Mouse (Mus musculus) right cerebral cortex, adult 2 months (tissue): ENCODE data around the gene Sema3b.

Source experiments
- DNase-seq, 2 experiments: peaks; one replicate each; pipeline ENCODE4 v3.0.0; 2021 to 2022; ENCODE audit warnings: low spot score in 2 of 2

Sema3b gene

GRCm38 (mm10) chr9:107612945-107613569 lies 4.0 kb upstream of the Sema3b start:
- DNase-seq, result no peak

GRCm38 (mm10) chr9:107612191-107612944 lies 3.3 kb upstream of the Sema3b start:
- peak; percentile 98 for DNase-seq

- DNase-seq, result peak in 1 of 2 experiments; percentile 34
Measured at GRCm38 (mm10) chr9:107611456-107612190, 2.6 kb upstream of the Sema3b start.

- no peak for DNase-seq
Measured at GRCm38 (mm10) chr9:107609433-107609830, 403 bp upstream of the Sema3b start.

DNA sequence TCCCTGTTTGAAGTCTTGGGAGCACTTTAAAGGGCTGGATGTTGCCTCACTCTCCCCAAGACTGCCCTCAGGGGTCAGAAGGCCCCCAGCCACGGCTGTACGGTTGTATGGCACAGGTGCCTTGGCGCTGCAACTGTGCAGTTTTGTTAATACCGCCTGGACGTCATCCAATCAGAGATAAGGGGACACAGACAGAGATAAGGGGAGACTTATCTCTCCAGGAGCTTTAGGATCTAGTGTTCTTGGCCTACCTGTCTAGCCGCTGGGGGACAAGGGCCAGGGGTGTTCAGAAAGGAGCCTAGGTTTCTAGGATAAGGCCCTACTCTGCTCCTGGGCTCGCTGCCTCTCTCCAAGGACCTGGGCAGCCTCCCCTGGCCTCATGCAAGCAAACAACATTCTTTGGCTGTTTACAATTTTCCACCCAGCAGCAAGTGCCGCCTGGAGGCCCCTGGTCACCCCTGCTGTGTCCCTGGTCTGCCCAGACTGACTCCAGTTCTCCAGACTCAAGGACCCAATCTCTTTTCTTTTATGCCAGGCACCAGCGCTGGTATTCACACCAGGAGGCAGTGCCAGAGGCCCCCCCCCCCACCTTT lies 1.3 kb downstream of the Sema3b start:
- DNase-seq, result no peak

DNA sequence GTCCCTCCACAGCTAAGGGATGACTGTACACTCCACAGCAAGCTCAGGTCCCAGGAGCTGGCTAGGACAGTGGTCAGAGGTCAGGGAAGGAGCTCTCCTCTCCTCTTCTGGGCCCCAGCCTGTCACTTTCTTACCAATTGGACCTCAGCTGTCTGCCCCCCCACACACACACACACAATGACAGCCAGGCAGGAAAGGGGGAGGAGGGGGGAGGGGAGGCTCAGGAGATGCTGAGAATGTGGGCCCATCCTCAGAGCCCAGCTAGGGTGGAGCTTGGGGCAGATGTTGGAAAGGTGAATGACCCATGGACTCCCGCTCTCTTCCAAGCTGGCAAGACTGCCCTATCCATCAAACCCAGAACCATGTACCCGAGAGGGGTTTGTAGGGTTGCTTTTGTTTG lies 2.0 kb downstream of the Sema3b start:
- DNase-seq, result no peak

DNA sequence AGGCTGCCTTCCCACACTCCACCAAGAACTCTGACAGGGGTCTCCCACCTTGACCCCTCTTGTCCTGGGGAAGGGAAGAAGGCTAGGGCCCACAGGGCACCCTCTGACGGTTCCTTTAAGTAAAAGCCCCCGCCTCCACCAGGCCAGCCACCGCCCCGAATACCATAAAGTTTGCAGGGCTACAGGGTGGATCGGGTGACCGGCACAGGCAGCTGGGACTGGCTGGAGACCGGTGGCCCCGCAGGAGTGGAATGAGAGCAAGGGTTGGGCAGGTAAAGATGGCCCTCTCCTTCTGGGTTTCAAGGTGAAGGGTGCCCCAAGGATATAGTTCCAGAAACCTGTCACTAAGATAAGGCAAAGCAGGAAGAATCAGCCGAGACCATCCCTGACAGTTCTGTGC lies 2.4 kb downstream of the Sema3b start:
- DNase-seq, result no peak

GRCm38 (mm10) chr9:107605041-107605661 lies 3.9 kb downstream of the Sema3b start:
- DNase-seq, result no peak

DNA sequence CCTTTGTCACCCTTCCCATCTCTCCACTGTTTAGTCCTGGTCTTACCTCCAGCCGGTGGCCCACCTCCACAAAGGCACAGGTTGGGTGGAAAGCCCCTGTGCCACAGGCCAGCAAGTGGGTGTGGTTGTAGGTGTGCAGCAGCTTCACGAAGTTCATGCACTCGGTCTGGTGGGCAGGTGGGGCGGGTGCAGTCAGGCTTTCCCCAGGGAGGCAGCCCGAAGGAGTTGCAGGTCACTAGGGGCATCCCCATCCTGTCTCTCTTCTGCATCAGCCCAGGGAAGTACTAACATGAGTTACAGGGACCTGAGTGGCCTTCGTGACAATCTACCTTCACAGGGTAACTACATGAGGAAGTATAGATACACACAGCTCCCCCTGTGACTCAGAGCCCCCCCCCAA lies 5.8 kb downstream of the Sema3b start:
- no peak for DNase-seq

DNA sequence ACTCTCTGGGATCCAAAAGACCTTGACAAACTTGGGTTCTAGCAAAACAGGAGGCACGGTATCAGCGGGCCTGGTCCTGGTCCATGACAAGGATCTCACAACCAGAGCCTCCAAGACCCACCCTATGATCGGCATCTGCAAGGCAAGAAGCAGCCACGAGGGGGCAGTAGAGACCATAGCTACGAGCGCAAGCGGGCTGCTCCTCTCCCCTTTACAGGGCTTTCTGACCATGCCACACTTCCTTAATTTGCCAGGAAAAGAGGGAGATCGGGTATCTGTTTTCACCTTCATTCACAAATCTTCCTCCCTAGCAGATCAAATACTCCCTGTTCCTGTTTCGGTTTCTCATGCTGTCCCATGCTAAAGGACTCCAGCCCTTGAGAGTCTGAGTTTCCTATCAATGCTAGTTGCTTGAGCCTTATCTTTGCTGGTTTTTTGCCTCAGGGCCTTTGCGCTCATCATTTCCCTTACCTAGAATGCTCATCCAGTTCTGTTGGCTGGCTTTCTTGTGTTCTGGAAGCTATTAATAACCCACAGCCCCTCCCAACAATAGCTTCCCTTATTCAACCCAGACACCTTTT lies 6.9 kb downstream of the Sema3b start:
- peak; percentile 91 to 96 for DNase-seq

DNA sequence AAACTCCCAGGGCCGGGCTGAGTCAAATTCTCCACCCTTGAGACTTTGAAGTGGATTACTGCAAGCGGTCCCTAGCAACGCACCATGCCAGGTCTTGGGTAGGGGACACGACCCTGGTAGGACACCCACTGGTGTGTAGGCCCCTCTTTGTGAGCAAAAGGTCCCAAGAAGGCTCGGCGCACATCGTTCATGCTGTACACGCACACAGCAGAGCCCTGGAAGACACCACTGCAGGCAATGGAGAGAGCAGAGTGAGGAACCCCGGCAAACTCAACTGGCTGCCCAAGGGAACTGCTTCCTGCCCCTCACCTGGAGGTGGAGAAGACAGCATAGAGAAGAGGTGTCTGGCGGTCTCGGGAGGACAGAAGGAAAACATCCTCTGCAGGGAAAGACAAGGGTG lies 7.8 kb downstream of the Sema3b start:
- no peak for DNase-seq

DNA sequence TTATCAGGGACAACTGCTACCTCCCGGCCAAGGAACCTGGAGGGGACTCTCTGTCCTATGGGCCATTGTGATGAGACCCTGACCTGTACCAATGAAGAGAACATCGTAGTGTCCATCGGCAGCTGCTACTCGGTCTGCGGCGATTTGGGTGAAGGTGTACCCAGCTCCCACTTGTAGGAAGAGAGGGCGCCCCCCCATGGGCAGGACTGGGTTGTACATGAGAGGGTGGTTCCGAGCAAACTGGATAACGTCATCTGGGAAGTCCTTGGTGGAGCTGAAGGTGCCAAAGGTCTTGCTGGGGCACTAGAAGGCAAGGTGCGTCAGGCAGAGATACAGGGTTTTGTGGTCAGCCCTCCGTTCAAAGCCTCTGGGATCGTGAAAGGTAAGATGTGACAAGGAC lies 8.3 kb downstream of the Sema3b start:
- DNase-seq, result no peak

GRCm38 (mm10) chr9:107599842-107600241 lies 9.2 kb downstream of the Sema3b start:
- peak in 1 of 2 experiments; percentile 40 for DNase-seq

GRCm38 (mm10) chr9:107599433-107599832 lies 9.6 kb downstream of the Sema3b start:
- no peak for DNase-seq

DNA sequence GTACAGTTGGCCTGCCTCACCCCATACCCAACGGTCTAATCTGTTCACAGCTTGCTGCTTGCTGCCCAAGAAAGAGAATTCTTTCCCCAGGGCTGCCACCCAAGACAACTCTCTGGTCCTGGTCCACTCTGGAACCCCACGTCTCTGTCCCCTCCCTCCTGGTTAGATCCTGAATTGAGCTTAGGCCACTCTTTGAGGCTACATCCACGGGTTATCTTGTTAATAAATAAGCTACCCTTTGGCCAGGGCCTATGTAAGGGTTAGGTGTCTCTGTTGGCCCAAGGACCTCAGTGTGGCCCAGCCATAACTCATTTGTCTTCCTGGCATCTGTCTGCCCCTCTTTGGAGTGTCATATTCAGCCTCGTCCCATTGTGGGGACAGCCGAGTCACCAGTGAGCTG lies 10.6 kb downstream of the Sema3b start:
- DNase-seq, result no peak

- DNase-seq, result no peak
Measured at GRCm38 (mm10) chr9:107596619-107597569, 12.1 kb downstream of the Sema3b start.

DNA sequence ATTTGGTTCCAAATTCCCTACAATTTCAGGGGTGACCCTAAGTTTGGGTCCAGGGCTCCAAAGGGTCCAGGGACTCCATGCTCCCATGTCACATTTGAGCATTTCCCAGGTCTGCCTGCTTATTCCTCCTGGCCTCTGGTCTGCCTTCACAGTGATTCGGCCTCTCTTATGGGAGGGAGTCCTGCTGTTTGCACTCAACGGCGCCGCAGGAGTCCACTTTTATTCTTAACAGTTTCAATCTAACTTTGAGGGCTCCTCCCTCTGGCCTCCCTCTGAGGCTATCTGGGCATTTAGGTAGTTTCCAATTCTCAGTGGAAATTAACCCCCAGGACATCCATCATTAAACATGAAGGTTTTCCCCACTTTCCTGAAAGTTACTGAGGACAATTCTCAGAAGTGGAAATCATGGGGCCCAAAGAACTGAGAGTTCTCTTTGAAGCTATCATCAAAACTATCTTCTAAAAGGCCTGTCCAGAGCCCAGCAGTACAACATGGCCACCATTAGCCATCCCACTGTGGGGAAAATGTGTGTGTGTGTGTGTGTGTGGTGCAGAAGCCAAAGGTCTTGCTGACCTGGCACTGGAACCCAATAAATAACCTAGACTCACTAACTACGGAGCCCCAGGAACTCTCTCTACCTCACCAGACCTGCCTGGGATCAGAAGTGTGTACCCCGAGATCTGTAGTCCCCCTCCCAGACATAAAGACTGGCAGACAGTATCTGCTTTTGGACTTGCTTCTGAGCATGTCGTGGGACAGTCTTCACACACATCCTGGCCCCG lies 14.6 kb downstream of the Sema3b start:
- no peak for DNase-seq

DNA sequence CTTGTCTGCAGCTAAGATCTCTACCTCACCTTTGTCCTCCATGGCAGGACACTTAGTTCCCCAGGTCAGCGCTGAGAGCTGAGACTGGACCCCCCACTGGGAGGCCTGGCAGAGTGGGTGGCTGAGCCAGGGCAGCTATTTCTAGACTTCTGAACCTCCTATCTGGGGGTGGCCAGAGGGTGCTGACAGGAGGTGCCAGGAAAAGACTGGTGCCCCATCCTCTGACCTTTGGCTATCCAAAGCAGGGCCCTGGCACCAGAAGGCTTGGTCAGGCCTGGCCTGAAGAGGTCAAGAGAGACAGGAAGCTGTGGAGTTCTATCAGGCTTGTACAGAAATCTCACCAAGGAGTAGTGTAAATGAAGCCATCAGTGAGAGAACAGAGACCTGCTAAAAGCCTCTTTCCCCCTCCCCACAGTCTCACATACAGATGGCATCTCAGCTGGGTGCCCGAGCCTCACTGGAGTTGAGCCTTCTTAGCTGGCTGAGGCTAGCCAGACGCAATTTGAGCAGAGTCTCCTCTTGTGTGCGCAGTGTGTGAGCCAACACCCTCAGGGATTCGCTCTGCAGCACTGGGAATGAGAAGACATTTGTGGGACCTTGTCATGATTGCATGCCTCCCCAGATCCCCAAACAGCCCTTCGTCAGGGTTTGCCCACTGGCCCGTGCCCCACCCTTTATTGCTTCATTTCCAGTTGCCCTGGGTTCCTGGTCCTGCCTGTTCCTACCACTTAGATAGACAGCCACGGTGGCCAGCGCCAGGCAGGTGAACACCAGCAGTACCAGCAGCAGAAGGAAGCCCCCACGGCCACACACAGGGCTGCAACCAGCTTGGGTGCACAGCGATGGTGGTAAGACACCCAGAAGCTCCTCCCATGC lies 15.7 kb downstream of the Sema3b start:
- DNase-seq, result no peak

GRCm38 (mm10) chr9:107590773-107591060 lies 18.3 kb downstream of the Sema3b start:
- DNase-seq, result no peak
